Mouse (Mus musculus) forebrain, embryonic 12.5 days (tissue): ENCODE measurements around the gene Epha4. TPM values are rescaled to one million over a fixed set of nuclear protein-coding genes. Genes with fewer than 3 reads are reported as not detected.

ENCODE experiments used
- ATAC-seq: fragments of 200-750 bp; cut with Nextera tagmentation; 2 replicates; pipeline ENCODE4 v1.8.0; 2017; ENCODE audit warnings: moderate TSS enrichment; ENCODE audit not compliant: low FRiP score
- H3K27ac ChIP-seq: fragments of 300-500 bp; sonication (generic); 2 replicates; pipeline ENCODE4 v1.5.1; 2016; ENCODE audit warnings: mild to moderate bottlenecking
- H3K27me3 ChIP-seq: fragments of 300-500 bp; sonication (generic); 2 replicates; pipeline ENCODE4 v1.6.1; 2016; ENCODE audit warnings: mild to moderate bottlenecking
- H3K36me3 ChIP-seq: fragments of 300-500 bp; sonication (generic); replicated peaks from 2 replicates; pipeline ENCODE4 v1.6.1; 2016; ENCODE audit warnings: mild to moderate bottlenecking
- H3K4me1 ChIP-seq: fragments of 300-500 bp; sonication (generic); 2 replicates; pipeline ENCODE4 v1.6.1; 2016
- H3K4me2 ChIP-seq: fragments of 300-500 bp; sonication (generic); 2 replicates; pipeline ENCODE4 v1.6.1; 2016; ENCODE audit warnings: mild to moderate bottlenecking, moderate library complexity
- H3K4me3 ChIP-seq: fragments of 300-500 bp; sonication (generic); replicated peaks from 2 replicates; pipeline ENCODE4 v1.5.1; 2016; ENCODE audit warnings: mild to moderate bottlenecking
- H3K9ac ChIP-seq: fragments of 300-500 bp; sonication (generic); 2 replicates; pipeline ENCODE4 v1.6.1; 2016; ENCODE audit warnings: mild to moderate bottlenecking
- H3K9me3 ChIP-seq: fragments of 300-500 bp; sonication (generic); 2 replicates; pipeline ENCODE4 v1.6.1; 2016
- WGBS: fragments of 180-500 bp; shearing (Covaris S2); methylation state at CpG from one replicate; pipeline ENCODE4 v1.1.7; 2016; 5-methylcytosine and 5-hydroxymethylcytosine counted together
- polyA plus RNA-seq: library from polyadenylated mRNA; unstranded; fragments of >200 nt; fragmentation: Nextera tagmentation; extraction: Ambion mirVana; gene quantifications from 2 replicates; pipeline ENCODE4 v1.2.1, GENCODE M21; 2016

The Epha4 gene
- polyA plus RNA-seq, 1 experiment from 2014 or later, result 58.4 TPM

DNA sequence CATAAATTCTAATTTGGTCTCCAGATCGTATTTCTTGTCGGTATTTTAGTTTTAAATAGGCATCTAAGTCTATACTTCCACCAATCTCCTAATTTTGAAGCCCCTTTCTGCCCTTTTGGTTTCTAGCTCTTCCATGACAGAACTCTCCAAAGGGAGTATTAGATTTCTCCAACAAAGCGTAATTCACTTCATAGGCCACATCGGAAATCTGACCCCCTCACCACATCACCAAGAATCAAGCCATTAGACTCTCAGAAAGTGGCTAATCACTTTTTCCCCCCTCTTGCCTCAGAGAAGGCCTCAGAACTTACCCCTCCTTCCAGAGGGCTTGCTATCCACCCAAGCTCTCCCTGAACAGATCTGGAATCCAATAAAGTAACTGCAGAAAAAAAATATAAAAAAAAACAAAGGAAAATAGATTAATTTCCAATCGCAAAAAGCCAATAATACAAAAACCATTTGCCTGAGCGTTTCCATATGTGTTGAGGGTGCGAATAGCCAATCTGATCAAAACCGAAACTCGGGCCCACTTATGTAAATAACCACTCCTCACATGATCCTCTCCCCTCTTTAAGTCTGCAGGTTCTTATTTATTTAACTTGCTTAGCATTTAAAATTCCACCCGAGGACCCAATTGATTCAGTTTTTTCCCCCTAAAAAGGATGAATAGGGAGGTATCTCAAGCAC, 3.4 kb downstream of the Epha4 start:
- peaks cover 30% of the 10 kb centered on the region for H3K36me3 ChIP-seq
- H3K27ac ChIP-seq, result peak overlapping the region; percentile 95
- peak overlapping the region; percentile 78 for H3K4me3 ChIP-seq
- H3K9ac ChIP-seq, result peak overlapping the region; percentile 88
- no peak for ATAC-seq
- H3K4me2 ChIP-seq, result peak overlapping the region; percentile 92
- no peaks in the 10 kb centered on the region; the same call in 1 of the 2 replicates for H3K27me3 ChIP-seq
- WGBS, result 20% methylated on average over 10 of the region's 10 CpGs
- peaks cover 51% of the 10 kb centered on the region for H3K4me1 ChIP-seq
- H3K9me3 ChIP-seq, result no peaks in the 10 kb centered on the region

DNA sequence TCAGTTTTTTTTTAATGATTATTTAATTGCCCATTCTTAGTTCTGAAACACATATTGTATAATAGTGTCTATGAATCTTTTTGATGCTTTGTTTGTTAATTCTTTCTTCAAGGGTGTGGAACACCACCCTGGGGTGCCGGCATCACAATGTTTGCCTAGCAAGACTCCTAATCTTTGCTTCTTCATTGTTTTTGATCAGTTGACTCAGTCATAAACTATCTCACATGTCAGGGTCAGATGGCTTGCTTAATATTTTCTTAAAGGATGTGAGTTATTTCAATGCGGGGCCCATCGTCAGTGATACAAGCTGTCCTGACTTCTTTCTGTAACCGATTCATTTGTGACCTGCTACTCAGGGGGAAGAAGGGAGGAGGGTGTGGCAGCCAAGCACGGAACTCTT, 4.3 kb downstream of the Epha4 start:
- WGBS, result 40% methylated on average over 5 of the region's 5 CpGs
- H3K4me2 ChIP-seq, result peak overlapping the region; percentile 92
- H3K4me3 ChIP-seq, result peak overlapping the region; percentile 78
- H3K9me3 ChIP-seq, result no peaks in the 10 kb centered on the region
- H3K36me3 ChIP-seq, result peaks cover 33% of the 10 kb centered on the region
- peaks cover 53% of the 10 kb centered on the region for H3K4me1 ChIP-seq
- H3K9ac ChIP-seq, result peak overlapping the region; percentile 54
- ATAC-seq, result no peak
- H3K27me3 ChIP-seq, result no peaks in the 10 kb centered on the region; the same call in 1 of the 2 replicates
- H3K27ac ChIP-seq, result no peak overlapping the region

DNA sequence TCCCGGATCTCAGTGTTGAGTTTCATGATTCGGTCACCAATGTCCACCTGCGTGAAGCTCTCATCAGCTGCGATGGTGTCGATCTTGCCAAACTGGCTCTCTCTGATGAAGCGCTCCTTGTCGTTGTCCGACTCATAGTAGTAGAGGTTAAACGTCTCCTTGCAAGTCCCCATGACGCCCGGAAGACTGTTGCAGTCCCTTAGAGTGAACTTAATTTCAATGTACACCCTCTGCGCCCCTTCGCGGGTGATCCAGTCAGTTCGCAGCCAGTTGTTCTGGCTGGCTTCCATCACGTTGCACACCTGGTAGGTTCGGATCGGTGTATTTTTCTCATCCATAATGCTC, 8.1 kb downstream of the Epha4 start:
- 75% methylated on average over 18 of the region's 18 CpGs for WGBS
- H3K27ac ChIP-seq, result peak overlapping the region; percentile 80

DNA sequence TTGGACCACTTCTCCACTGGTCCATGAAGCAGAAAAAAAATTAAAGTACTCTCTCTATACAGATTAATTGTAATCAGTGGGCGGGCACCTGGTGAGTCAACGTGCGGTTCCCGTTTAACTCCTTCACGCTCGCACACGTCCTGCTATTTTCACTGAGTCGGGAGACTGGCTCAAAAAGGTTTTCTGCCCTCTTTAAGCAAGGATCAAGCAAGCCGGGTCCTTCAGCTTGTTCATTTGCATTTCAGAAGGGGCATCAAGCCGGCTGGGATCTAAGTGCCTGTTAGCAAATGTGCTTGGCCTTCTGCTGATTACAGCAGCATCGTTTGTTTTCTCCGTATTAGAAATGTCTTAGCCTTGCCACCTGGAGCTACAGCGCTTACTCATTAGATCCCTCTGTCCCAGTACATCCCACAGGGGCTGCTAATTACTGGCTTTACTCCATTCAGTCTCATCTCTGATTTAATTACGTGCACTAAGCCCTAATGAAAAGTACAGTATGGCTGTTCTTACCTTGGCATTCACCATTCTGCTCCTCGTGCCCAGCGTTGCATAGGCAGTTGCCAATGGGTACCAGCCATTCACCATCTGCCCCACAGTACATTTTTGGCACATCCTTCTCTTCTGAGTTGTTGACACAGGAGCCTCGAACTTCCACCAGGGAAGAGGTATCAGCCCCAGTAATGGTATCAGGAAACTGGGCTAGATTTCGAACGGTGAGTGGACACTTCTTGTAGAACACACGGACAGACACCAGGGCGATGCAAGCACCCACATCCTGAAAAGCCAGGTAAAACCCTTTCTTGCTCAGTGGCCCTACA, 8.6 kb downstream of the Epha4 start:
- Histone ChIP-seq H3K9ac (no peak overlapping the region), H3K9me3 (no peaks in the 10 kb centered on the region), H3K4me3 (peak overlapping the region; percentile 30), H3K27ac (peak overlapping the region; percentile 80), H3K27me3 (peaks cover 5% of the 10 kb centered on the region; the same call in 1 of the 2 replicates), H3K4me1 (peaks cover 90% of the 10 kb centered on the region), H3K4me2 (peak overlapping the region; percentile 53), H3K36me3 (peaks cover 51% of the 10 kb centered on the region)
- peak; percentile 87 for ATAC-seq
- WGBS, result 21% methylated on average over 21 of the region's 21 CpGs

More for the DNA sequence above, 8.1 kb downstream of the Epha4 start:
- H3K9me3 ChIP-seq, result no peaks in the 10 kb centered on the region
- H3K4me2 ChIP-seq, result peak overlapping the region; percentile 53
- no peak for ATAC-seq
- H3K9ac ChIP-seq, result 0 out of 2 replicates have a peak overlapping the region, but pooled peaks have one; percentile 25
- peaks cover 5% of the 10 kb centered on the region; the same call in 1 of the 2 replicates for H3K27me3 ChIP-seq
- no peak overlapping the region for H3K4me3 ChIP-seq
- peaks cover 51% of the 10 kb centered on the region for H3K36me3 ChIP-seq
- peaks cover 88% of the 10 kb centered on the region for H3K4me1 ChIP-seq

DNA sequence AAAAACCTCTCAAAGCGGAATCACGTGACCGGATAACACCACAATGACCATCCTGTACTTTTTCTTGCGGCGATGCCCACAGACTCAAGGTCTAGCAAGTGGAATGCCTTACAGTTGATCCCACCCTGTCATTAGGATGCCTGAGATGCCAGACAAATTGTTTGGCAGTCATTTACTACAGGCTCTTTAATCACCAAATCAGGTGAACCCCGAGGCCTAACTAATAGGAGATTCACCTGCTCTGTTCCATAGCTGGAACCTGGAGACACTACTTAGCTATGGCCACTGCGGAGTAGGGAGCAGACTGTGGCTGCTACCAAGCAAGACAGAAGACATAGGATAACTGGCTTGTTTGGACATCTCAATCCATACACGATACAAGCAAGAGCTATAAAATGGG, 9.6 kb downstream of the Epha4 start:
- Histone ChIP-seq H3K27me3 (peaks cover 5% of the 10 kb centered on the region; the same call in 1 of the 2 replicates), H3K9ac (0 out of 2 replicates have a peak overlapping the region, but pooled peaks have one; percentile 22), H3K4me3 (peak overlapping the region; percentile 30), H3K4me2 (peak overlapping the region; percentile 53), H3K27ac (peak overlapping the region; percentile 80), H3K4me1 (peaks cover 90% of the 10 kb centered on the region), H3K9me3 (no peaks in the 10 kb centered on the region), H3K36me3 (peaks cover 49% of the 10 kb centered on the region)
- ATAC-seq, result no peak
- WGBS, result 63% methylated on average over 8 of the region's 8 CpGs

DNA sequence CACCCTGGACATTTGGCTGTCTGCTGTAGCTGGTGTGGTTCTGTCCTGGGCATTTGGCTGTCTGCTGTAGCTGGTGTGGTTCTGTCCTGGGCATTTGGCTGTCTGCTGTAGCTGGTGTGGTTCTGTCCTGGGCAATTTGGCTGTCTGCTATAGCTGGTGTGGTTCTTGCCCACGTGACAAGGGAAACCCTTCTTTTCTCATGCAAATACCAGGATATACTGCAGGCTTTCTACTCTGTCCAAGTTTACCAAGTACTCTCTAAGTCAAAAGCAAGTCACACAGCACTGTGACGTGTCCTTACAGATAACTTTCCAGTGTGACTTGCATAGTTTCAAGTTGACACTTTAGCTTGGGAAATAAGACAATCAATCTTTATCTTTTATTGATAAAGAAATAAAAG, 10.1 kb downstream of the Epha4 start:
- Histone ChIP-seq H3K9me3 (no peaks in the 10 kb centered on the region), H3K27me3 (0 out of 2 replicates have a peak, but pooled peaks cover 5% of the 10 kb centered on the region), H3K4me3 (peak overlapping the region; percentile 30), H3K9ac (0 out of 2 replicates have a peak overlapping the region, but pooled peaks have one; percentile 22), H3K27ac (no peak overlapping the region), H3K4me2 (peak overlapping the region; percentile 53), H3K4me1 (peaks cover 90% of the 10 kb centered on the region), H3K36me3 (peaks cover 48% of the 10 kb centered on the region)
- no peak for ATAC-seq
- 20% methylated on average over 2 of the region's 2 CpGs for WGBS

DNA sequence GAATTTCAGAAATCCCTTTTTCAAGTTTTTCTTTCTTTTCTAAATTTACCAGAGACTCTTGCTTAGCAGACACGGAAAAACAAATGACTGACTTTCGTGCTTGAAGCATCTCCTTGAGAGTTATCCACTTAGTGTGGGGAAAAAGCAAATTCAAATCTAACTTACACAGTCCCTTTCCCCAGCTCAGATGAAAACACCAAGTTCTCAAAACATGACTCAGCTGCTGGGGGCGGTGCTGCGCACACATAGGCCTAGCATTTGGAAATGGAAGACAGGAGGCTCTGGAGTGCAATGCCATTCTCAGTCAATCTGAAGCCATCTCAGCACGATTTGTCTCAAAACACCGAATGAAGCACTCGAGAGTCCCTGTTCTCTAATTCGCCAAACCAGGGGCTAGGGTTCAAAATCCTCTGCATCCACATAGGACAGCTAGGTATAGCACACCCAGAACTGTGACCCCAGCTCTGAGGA, 11.1 kb downstream of the Epha4 start:
- WGBS, result 63% methylated on average over 8 of the region's 8 CpGs
- Histone ChIP-seq H3K4me2 (peak overlapping the region; percentile 53), H3K9me3 (no peaks in the 10 kb centered on the region), H3K9ac (peak overlapping the region; percentile 38; the same call in 1 of the 2 replicates), H3K4me1 (peaks cover 91% of the 10 kb centered on the region), H3K27me3 (0 out of 2 replicates have a peak, but pooled peaks cover 5% of the 10 kb centered on the region), H3K27ac (no peak overlapping the region), H3K36me3 (peaks cover 46% of the 10 kb centered on the region), H3K4me3 (peak overlapping the region; percentile 30)
- no peak for ATAC-seq

DNA sequence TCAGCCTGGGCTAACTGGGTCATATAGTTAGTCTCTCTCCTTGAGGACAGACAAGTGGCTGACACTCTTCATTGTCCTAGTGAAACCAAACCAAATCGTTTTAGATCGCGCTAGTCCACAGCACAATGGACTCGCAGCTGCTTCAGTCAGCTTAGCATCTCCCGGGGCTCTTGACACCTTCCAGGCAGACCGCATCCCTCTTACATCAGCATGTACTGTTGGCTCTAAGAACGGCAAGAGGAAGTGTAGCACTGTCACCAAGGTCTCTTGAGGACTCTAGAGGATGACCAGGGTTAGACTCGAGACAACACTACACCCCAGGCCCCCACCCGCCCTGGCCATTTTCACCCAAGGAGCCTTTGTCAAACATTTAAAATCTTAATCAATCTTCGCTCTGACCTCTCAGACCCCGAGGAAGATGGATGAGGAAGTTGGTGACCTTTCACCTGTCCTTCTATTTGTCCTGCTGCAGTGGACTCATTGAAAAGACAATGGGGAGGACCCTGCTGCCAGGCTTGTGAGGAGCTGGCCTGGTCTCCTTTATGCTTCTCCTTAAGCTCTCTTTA, 12.3 kb downstream of the Epha4 start:
- Histone ChIP-seq H3K4me2 (peak overlapping the region; percentile 53), H3K36me3 (peaks cover 40% of the 10 kb centered on the region), H3K4me1 (peaks cover 90% of the 10 kb centered on the region), H3K4me3 (peak overlapping the region; percentile 19), H3K9ac (peak overlapping the region; percentile 22; the same call in 1 of the 2 replicates), H3K27me3 (0 out of 2 replicates have a peak, but pooled peaks cover 5% of the 10 kb centered on the region), H3K9me3 (no peaks in the 10 kb centered on the region), H3K27ac (0 out of 2 replicates have a peak overlapping the region, but pooled peaks have one; percentile 36)
- 5% methylated on average over 11 of the region's 11 CpGs for WGBS
- 0 out of 2 replicates have a peak, but pooled peaks have one; percentile 5 for ATAC-seq

DNA sequence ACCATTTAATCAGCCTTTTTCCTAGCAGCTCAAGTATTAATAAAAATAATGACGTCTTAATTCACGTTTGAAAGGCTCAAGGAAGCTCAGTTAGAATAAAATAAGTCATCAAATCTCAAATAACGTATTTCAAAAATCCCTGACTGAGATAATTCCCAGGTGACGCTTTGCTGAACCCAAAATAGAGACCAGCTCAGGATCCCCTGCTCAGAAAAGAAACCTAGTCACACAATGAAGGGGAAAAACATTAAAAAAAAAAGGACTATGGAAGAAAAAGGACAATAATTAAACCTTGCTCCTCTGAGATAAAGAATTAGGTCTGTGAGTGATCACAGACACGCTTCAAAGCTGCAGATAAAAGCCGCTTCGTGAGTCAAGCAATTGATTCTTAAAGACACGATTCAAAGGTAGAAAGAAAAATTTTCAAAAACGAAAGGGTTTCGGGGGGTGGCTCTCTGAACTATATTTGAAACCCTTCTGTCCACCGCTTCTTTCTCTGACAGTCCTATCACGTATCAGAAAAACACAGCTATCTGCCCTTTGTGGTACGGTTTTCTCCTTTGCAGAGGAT, 13.4 kb downstream of the Epha4 start:
- Histone ChIP-seq H3K9me3 (no peaks in the 10 kb centered on the region), H3K9ac (no peak overlapping the region), H3K4me1 (peaks cover 91% of the 10 kb centered on the region), H3K27me3 (0 out of 2 replicates have a peak, but pooled peaks cover 5% of the 10 kb centered on the region), H3K36me3 (peaks cover 31% of the 10 kb centered on the region), H3K4me3 (no peak overlapping the region), H3K4me2 (peak overlapping the region; percentile 28; the same call in 1 of the 2 replicates), H3K27ac (no peak overlapping the region)
- no peak for ATAC-seq
- WGBS, result 48% methylated on average over 13 of the region's 13 CpGs

DNA sequence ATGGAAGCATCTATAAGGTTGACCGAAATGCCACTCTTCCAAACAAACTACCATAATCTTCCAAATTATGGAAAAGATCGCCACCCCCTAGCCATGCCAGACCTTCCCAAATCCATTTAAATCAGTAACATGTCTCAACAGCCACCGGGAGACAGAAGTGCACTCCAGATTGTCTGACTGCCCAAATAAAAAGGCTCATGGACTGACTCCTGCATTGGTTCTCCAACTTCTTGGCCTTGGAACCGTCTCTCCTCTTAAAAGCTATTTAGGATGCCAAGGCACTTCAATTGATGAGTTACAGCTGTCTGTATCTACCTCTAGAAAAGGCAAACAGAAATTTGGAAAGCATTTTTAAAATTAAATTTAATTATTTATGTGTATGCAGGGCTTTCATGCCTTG, 17.4 kb downstream of the Epha4 start:
- peaks cover 13% of the 10 kb centered on the region for H3K36me3 ChIP-seq
- ATAC-seq, result no peak
- H3K9me3 ChIP-seq, result no peaks in the 10 kb centered on the region
- H3K4me2 ChIP-seq, result no peak overlapping the region
- H3K27ac ChIP-seq, result peak overlapping the region; percentile 80
- WGBS, result 36% methylated on average over 4 of the region's 4 CpGs
- no peak overlapping the region for H3K4me3 ChIP-seq
- no peaks in the 10 kb centered on the region for H3K27me3 ChIP-seq
- no peak overlapping the region for H3K9ac ChIP-seq
- peaks cover 87% of the 10 kb centered on the region for H3K4me1 ChIP-seq

DNA sequence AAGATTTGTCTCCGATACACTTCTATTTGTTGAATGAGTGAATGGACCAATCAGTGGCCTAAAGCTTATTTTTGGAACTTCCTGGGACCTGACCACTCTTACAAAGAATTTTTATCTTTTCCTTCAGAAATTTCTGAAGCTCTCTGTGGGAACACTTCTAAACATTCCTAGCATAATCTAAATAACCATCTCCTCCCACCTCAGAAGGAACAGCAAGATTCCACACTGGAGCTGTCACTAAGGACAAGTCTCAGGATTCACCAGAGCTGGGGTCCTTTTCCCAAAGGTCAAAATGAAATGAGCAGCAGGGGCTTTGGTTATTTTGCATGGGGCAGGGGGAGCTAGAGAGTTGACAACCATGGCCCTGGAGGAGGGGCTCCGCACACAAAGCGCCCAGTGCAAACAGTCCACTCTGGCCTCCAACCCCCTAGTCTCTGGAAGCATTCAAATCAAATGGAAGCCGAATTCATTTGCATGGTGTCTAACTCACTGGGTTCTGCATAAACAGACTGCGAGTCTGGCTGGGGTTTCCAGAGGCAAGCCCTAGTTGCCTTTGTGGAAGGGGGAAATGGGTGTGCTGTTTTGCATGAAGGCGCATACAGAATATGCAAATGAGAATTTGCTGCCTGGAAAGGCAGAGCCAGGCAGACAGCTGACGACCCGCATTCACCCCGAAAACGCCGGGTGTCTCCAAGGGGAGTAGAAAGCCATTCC, 18.3 kb downstream of the Epha4 start:
- 4% methylated on average over 11 of the region's 11 CpGs for WGBS
- peak overlapping the region; percentile 17; the same call in 1 of the 2 replicates for H3K9ac ChIP-seq
- H3K36me3 ChIP-seq, result peaks cover 11% of the 10 kb centered on the region
- ATAC-seq, result peak; percentile 85
- no peak overlapping the region for H3K4me3 ChIP-seq
- peak overlapping the region; percentile 80 for H3K27ac ChIP-seq
- peaks cover 81% of the 10 kb centered on the region for H3K4me1 ChIP-seq
- no peaks in the 10 kb centered on the region for H3K27me3 ChIP-seq
- H3K4me2 ChIP-seq, result peak overlapping the region; percentile 40
- H3K9me3 ChIP-seq, result no peaks in the 10 kb centered on the region
